ENCODE assay signal across 9 mouse cellular contexts in genomic region chr8:75217969-75218368, GRCm38 (mm10). TPM values are rescaled to one million over a fixed set of nuclear protein-coding genes. Genes with fewer than 3 reads are reported as not detected.
DNase-seq lines count a peak whose midpoint lies in the region; ATAC-seq and TF ChIP-seq lines count a peak whose summit lies in the region.
"Had no signal": no experiment of that assay in that cellular context is flagged by ENCODE, and none has a peak within 500 bp of the region (broad histone marks: within the 10 kb centered on the region; RNA-seq: fewer than 3 reads in every experiment).

No protein-coding gene starts in this region.

- peak; percentile 43 to 69 for ATAC-seq in hematopoietic stem cell, adult 5-6 weeks (replicated peaks in 1 of 2; ENCODE audit: insufficient read depth in 1 of 2, low FRiP score in 2 of 2, low TSS enrichment in 1 of 2, low read depth in 1 of 2, poor library complexity in 2 of 2, severe bottlenecking in 2 of 2)

- no peak overlapping the region for H3K4me3 ChIP-seq in left cerebral cortex, adult 2 months
- H3K4me3 ChIP-seq: myocyte had no signal

- intact Hi-C loops in left cerebral cortex, adult 2 months (cut with DNase I) = loop anchor here (1.0 to 2.0 kb wide), 2 partner anchors 86 to 147 kb away; no protein-coding TSS in a partner anchor

- TF ChIP-seq CTCF in left cerebral cortex, adult 2 months (IDR thresholded peaks at IDR 0.05) = peak; percentile 89

- H3K27ac ChIP-seq in left cerebral cortex, adult 2 months = no peak overlapping the region

- peak; percentile 34 for DNase-seq in ovary, postnatal 10 days (ENCODE audit: low spot score)
- DNase-seq in ovary, adult 18-20 months (ENCODE audit: low spot score) = no peak
- peak; percentile 85 for DNase-seq in adrenal gland, postnatal 14 days
- peak; percentile 89 for DNase-seq in embryo, embryonic 11 days
- DNase-seq in left cerebral cortex, adult 2 months (ENCODE audit: extremely low spot score in 1 of 2, low spot score in 2 of 2) = peak; percentile 75 to 76
- peak; percentile 48 for DNase-seq in naive thymus-derived CD4-positive, alpha-beta T cell, adult 2 months (ENCODE audit: low read depth)
- DNase-seq in thymus, postnatal 4 days = peak; percentile 70

RNA-seq across cellular contexts. Expression of gene Rasd2, which starts 4.2 kb away (rescaled TPM):
- total RNA-seq in adrenal gland, postnatal 14 days (2021) = 1.6 and 2.0 TPM in 2 replicates
- total RNA-seq in hematopoietic stem cell, adult 5-6 weeks (2017) = 0.15 TPM in 1 of 2 replicates, not detected in the other
- 100 to 1,000 TPM in 1 of 2 experiments, 10 to 100 TPM in 1; 77.7 to 100 TPM for total RNA-seq in left cerebral cortex, adult 2 months (2021)

Comparison
In these comparisons a context has a peak if more than half of its experiments do, and no peak if none do; other contexts are left out.
1. RNA of gene Rasd2, which starts 4.2 kb away (total RNA-seq): 77.7 to 100 TPM in left cerebral cortex, adult 2 months; 1.6 to 2.0 TPM in adrenal gland, postnatal 14 days and 0.15 TPM in hematopoietic stem cell, adult 5-6 weeks; every median in the first group is over 10 times any median in the second.